ENCODE assay signal across 9 mouse cellular contexts in genomic region chr7:49397441-49398003, GRCm38 (mm10).
DNase-seq lines count a peak whose midpoint lies in the region; ATAC-seq and TF ChIP-seq lines count a peak whose summit lies in the region.
"Had no signal": no experiment of that assay in that cellular context is flagged by ENCODE, and none has a peak within 500 bp of the region (broad histone marks: within the 10 kb centered on the region; RNA-seq: fewer than 3 reads in every experiment).

No protein-coding gene starts in this region.

- no peak overlapping the region for H3K4me2 ChIP-seq in stomach, embryonic 16.5 days (ENCODE audit: low read depth, low read length)
- H3K4me2 ChIP-seq: embryonic facial prominence, embryonic 12.5 days had no signal

- no peaks in the 10 kb centered on the region for H3K27me3 ChIP-seq in testis, adult 2 months (ENCODE audit: control insufficient read depth, insufficient read depth, low read length)
- H3K27me3 ChIP-seq in stomach, embryonic 16.5 days (ENCODE audit: control insufficient read depth, insufficient read depth, low read length): no peaks in the 10 kb centered on the region
- H3K27me3 ChIP-seq: embryonic facial prominence, embryonic 12.5 days had no signal

- ATAC-seq in stomach, embryonic 16.5 days (ENCODE audit: insufficient read depth, low FRiP score): no peak
- ATAC-seq in inflammation-experienced regulatory T-cells, adult 6 months: no peak

- peak overlapping the region; percentile 12; the same call in 1 of the 2 replicates for H3K9ac ChIP-seq in stomach, embryonic 16.5 days (ENCODE audit: low read length)
- H3K9ac ChIP-seq: embryonic facial prominence, embryonic 12.5 days had no signal

- 52% methylated on average over 17 of the region's 17 CpGs for WGBS in stomach, embryonic 16.5 days

- H3K4me1 ChIP-seq in testis, adult 2 months (ENCODE audit: control insufficient read depth, insufficient read depth, low read length): peaks cover 7% of the 10 kb centered on the region
- H3K4me1 ChIP-seq in stomach, embryonic 16.5 days (ENCODE audit: control insufficient read depth, insufficient read depth, low read length): peaks cover 18% of the 10 kb centered on the region; the same call in 1 of the 2 replicates

- no peaks in the 10 kb centered on the region for H3K9me3 ChIP-seq in stomach, embryonic 16.5 days (replicated peaks; ENCODE audit: control insufficient read depth, low read length)

- H3K27ac ChIP-seq in testis, adult 2 months (ENCODE audit: control insufficient read depth, insufficient read depth, low read depth, low read length): peak overlapping the region; percentile 29; the same call in 1 of the 2 replicates
- no peak overlapping the region for H3K27ac ChIP-seq in stomach, embryonic 16.5 days (ENCODE audit: low read length)
- H3K27ac ChIP-seq: embryonic facial prominence, embryonic 12.5 days had no signal

- TF ChIP-seq POLR2A in testis, adult 2 months (IDR thresholded peaks at IDR 0.05; ENCODE audit: control insufficient read depth, low read depth, low read length): no peak

- no peak for TF ChIP-seq CTCF in testis, adult 2 months (IDR thresholded peaks at IDR 0.05; ENCODE audit: control insufficient read depth, insufficient read depth, insufficient replicate concordance, low read depth, low read length)

- peak; percentile 17 for DNase-seq in embryo, embryonic 10.5 days (ENCODE audit: low spot score)
- DNase-seq in embryo, embryonic 11 days: no peak
- DNase-seq in testis, postnatal 14 days (ENCODE audit: low spot score): no peak
- DNase-seq in liver: peak; percentile 60
- DNase-seq in spleen, postnatal 14 days (ENCODE audit: low spot score in 2 of 2): no peak

- H3K36me3 ChIP-seq in testis, adult 2 months (ENCODE audit: control insufficient read depth, insufficient read depth, low read length): no peaks in the 10 kb centered on the region
- H3K36me3 ChIP-seq in stomach, embryonic 16.5 days (ENCODE audit: control insufficient read depth, insufficient read depth, low read length): no peaks in the 10 kb centered on the region
- H3K36me3 ChIP-seq: embryonic facial prominence, embryonic 12.5 days had no signal

- no peak overlapping the region for H3K4me3 ChIP-seq in testis, adult 2 months (ENCODE audit: control insufficient read depth, low read depth, low read length)
- no peak overlapping the region for H3K4me3 ChIP-seq in stomach, embryonic 16.5 days (replicated peaks; ENCODE audit: low read length)
- H3K4me3 ChIP-seq: embryonic facial prominence, embryonic 12.5 days had no signal

Comparison
In these comparisons a context has a peak if more than half of its experiments do, and no peak if none do; other contexts are left out.
1. DNase-seq: peak in embryo, embryonic 10.5 days (single experiment) and liver (single experiment); none in embryo, embryonic 11 days (single experiment), testis, postnatal 14 days (single experiment) and spleen, postnatal 14 days (0 of 2).